Mouse (Mus musculus) cerebellum, adult 9-10 months (tissue): ENCODE data around the gene Dscam.

Experiments
- DNase-seq: peaks from one replicate; pipeline ENCODE4 v3.0.0; 2022

Gene Dscam

GRCm38 (mm10) chr16:96629623-96630022 is 540.9 kb downstream of the Dscam start:
- no peak for DNase-seq

- no peak for DNase-seq
These were observed 545.1 kb downstream of the Dscam start for GRCm38 (mm10) chr16:96625468-96625867.

GRCm38 (mm10) chr16:96624570-96625411 is 545.8 kb downstream of the Dscam start:
- DNase-seq: no peak

- peak; percentile 70 for DNase-seq
These were observed 549.7 kb downstream of the Dscam start for GRCm38 (mm10) chr16:96620861-96621260.

- DNase-seq: peak; percentile 94
These were observed 550.1 kb downstream of the Dscam start for GRCm38 (mm10) chr16:96620402-96620801.

- no peak for DNase-seq
These were observed 552.8 kb downstream of the Dscam start for GRCm38 (mm10) chr16:96617772-96618171.

- DNase-seq: no peak
These were observed 557.3 kb downstream of the Dscam start for GRCm38 (mm10) chr16:96613275-96613674.

GRCm38 (mm10) chr16:96610806-96611205 is 559.7 kb downstream of the Dscam start:
- DNase-seq: peak; percentile 28

- no peak for DNase-seq
These were observed 568.3 kb downstream of the Dscam start for GRCm38 (mm10) chr16:96602206-96602605.

- DNase-seq: no peak
These were observed 569.8 kb downstream of the Dscam start for GRCm38 (mm10) chr16:96600791-96601190.

GRCm38 (mm10) chr16:96599401-96600060 is 571.0 kb downstream of the Dscam start:
- DNase-seq: no peak

GRCm38 (mm10) chr16:96575841-96576240 is 594.7 kb downstream of the Dscam start:
- no peak for DNase-seq

- no peak for DNase-seq
These were observed 603.1 kb downstream of the Dscam start for GRCm38 (mm10) chr16:96567428-96567827.

- no peak for DNase-seq
These were observed 606.9 kb downstream of the Dscam start for GRCm38 (mm10) chr16:96563350-96564257.

GRCm38 (mm10) chr16:96559796-96560195 is 610.8 kb downstream of the Dscam start:
- no peak for DNase-seq

GRCm38 (mm10) chr16:96558341-96558740 is 612.2 kb downstream of the Dscam start:
- DNase-seq: no peak

GRCm38 (mm10) chr16:96556621-96557020 is 613.9 kb downstream of the Dscam start:
- no peak for DNase-seq

- DNase-seq: no peak
These were observed 615.1 kb downstream of the Dscam start for GRCm38 (mm10) chr16:96555412-96555811.

GRCm38 (mm10) chr16:96552680-96553079 is 617.9 kb downstream of the Dscam start:
- no peak for DNase-seq

GRCm38 (mm10) chr16:96541056-96541455 is 629.5 kb downstream of the Dscam start:
- DNase-seq: no peak
